Mouse (Mus musculus): ENCODE data around the gene Foxred1. TPM values are rescaled to one million over a fixed set of nuclear protein-coding genes. Genes with fewer than 3 reads are reported as not detected.

The Foxred1 gene
- total and polyA plus RNA-seq, 3 experiments, result 11.4 to 31.1 (median 11.9) TPM

DNA sequence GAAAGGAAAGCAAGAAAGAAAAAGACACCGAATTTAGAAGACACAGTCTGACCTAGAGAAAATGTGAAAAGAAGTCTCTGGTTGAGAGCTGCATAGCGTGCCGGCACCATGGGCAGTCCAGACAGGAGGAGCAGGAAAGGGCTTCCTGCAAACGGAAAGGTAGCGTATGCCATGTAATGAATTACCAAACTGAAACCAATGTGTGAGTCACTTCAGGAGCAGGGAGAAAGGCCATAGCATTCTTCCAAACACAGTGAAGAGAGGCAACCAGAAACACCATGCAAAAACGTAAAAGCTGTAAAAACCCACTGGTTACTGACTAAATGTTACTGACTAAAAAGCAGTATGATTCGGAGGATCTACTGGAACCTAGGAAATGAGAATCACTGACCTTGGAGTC is 49.1 kb downstream of the Foxred1 start:
- ATAC-seq (ENCODE audit: extremely low read depth, insufficient number of reproducible peaks, low FRiP score, poor library complexity, severe bottlenecking) (no peak), DNase-seq (ENCODE audit: low spot score) (no peak)
- no peaks in the 10 kb centered on the region for H3K9me3 ChIP-seq (replicated peaks)
- H3K27me3 ChIP-seq (ENCODE audit: insufficient read depth, low read length), result no peaks in the 10 kb centered on the region
- peaks cover 2% of the 10 kb centered on the region; the same call in 1 of the 2 replicates for H3K4me1 ChIP-seq (ENCODE audit: insufficient read depth, low read depth, low read length)
- no peak overlapping the region for H3K4me3 ChIP-seq (ENCODE audit: low read depth, low read length)
- H3K36me3 ChIP-seq (replicated peaks), result peaks cover 85% of the 10 kb centered on the region
- TF ChIP-seq GATA1 (IDR thresholded peaks at IDR 0.05; ENCODE audit: borderline replicate concordance, low read length) (no peak), POLR2AphosphoS5 (IDR thresholded peaks at IDR 0.05; ENCODE audit: insufficient replicate concordance, low read depth, low read length) (no peak), CTCF (IDR thresholded peaks at IDR 0.05; ENCODE audit: low read depth, low read length) (no peak), GATA2 (IDR thresholded peaks at IDR 0.05; ENCODE audit: borderline replicate concordance, low read depth, low read length) (no peak), TAL1 (conservative IDR thresholded peaks at IDR 0.05; ENCODE audit: low read depth, low read length) (no peak)

DNA sequence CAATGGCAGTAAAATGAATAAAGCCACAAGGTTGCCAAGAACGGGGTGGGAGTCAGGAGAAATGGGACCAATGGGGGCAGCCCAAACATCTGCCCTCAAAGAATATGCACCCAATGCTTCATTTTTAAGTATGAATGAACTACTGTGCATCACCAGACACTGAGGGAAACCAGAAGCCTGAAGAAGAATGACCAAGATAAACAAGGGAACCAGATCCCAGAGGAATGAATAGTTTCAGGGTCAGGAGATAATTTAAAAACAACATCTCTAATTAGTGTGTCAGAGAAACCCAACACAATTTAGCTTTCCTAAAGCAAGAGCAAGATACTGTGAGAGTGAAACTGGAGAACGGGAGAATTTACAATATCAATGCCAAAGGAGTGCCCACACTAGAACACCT is 50.2 kb downstream of the Foxred1 start:
- Histone ChIP-seq H3K9me3 (replicated peaks) (no peaks in the 10 kb centered on the region), H3K4me1 (ENCODE audit: insufficient read depth, low read depth, low read length) (peaks cover 2% of the 10 kb centered on the region; the same call in 1 of the 2 replicates), H3K27me3 (ENCODE audit: insufficient read depth, low read length) (no peaks in the 10 kb centered on the region), H3K36me3 (replicated peaks) (peaks cover 87% of the 10 kb centered on the region), H3K4me3 (ENCODE audit: low read depth, low read length) (no peak overlapping the region)
- TF ChIP-seq GATA1 (IDR thresholded peaks at IDR 0.05; ENCODE audit: borderline replicate concordance, low read length) (no peak), GATA2 (IDR thresholded peaks at IDR 0.05; ENCODE audit: borderline replicate concordance, low read depth, low read length) (no peak), CTCF (IDR thresholded peaks at IDR 0.05; ENCODE audit: low read depth, low read length) (no peak), TAL1 (conservative IDR thresholded peaks at IDR 0.05; ENCODE audit: low read depth, low read length) (no peak), POLR2AphosphoS5 (IDR thresholded peaks at IDR 0.05; ENCODE audit: insufficient replicate concordance, low read depth, low read length) (no peak)
- no peak for DNase-seq (ENCODE audit: low spot score)
- ATAC-seq (ENCODE audit: extremely low read depth, insufficient number of reproducible peaks, low FRiP score, poor library complexity, severe bottlenecking), result no peak

DNA sequence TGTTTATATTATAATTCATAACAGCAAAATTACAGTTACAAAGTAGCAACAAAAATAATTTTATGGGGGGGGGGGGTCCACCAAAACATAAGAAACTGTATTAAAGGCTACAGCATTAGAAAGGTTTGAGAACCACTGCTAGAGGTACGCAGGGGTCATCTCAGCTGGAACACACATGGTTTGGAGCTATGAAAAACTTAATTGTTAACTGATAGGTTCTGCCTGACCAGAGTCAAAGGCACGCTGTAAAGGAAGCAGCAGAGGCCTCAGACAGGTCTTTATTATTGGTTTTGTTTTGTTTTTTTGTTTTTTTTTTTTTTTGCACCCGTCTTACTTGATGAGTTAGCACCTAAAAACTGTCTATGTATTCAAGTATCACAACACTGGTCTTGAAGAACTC is 52.4 kb downstream of the Foxred1 start:
- no peak for ATAC-seq (ENCODE audit: extremely low read depth, insufficient number of reproducible peaks, low FRiP score, poor library complexity, severe bottlenecking)
- TF ChIP-seq TAL1 (conservative IDR thresholded peaks at IDR 0.05; ENCODE audit: low read depth, low read length) (no peak), CTCF (IDR thresholded peaks at IDR 0.05; ENCODE audit: low read depth, low read length) (no peak), GATA2 (IDR thresholded peaks at IDR 0.05; ENCODE audit: borderline replicate concordance, low read depth, low read length) (no peak), POLR2AphosphoS5 (IDR thresholded peaks at IDR 0.05; ENCODE audit: insufficient replicate concordance, low read depth, low read length) (no peak), GATA1 (IDR thresholded peaks at IDR 0.05; ENCODE audit: borderline replicate concordance, low read length) (no peak)
- Histone ChIP-seq H3K27me3 (ENCODE audit: insufficient read depth, low read length) (no peaks in the 10 kb centered on the region), H3K4me1 (ENCODE audit: insufficient read depth, low read depth, low read length) (peaks cover 3% of the 10 kb centered on the region; the same call in 1 of the 2 replicates), H3K4me3 (ENCODE audit: low read depth, low read length) (no peak overlapping the region), H3K9me3 (replicated peaks) (no peaks in the 10 kb centered on the region), H3K36me3 (replicated peaks) (peaks cover 87% of the 10 kb centered on the region)
- no peak for DNase-seq (ENCODE audit: low spot score)

DNA sequence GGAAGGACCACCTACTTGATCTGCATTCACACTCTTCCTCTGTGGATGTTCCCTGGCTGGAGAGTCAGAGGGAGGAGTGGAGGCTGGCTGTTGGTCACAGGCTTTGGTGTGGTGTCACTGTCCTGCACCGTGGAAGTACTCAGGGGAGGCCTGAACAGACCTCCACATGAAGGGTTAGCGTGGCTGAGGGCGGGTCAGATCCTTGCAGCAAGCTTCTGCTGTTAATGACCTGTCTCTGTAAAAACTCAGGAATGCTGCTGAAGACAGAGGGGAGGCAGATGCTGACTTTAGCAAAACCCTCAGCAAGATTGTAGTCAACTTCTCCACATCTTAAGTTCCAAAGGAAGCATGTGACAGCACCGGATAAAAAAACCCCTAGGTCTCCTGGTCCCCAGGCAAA is 54.0 kb downstream of the Foxred1 start:
- DNase-seq (ENCODE audit: low spot score) (no peak), ATAC-seq (ENCODE audit: extremely low read depth, insufficient number of reproducible peaks, low FRiP score, poor library complexity, severe bottlenecking) (no peak)
- no peaks in the 10 kb centered on the region for H3K9me3 ChIP-seq (replicated peaks)
- H3K4me3 ChIP-seq (ENCODE audit: low read depth, low read length), result no peak overlapping the region
- peaks cover 3% of the 10 kb centered on the region; the same call in 1 of the 2 replicates for H3K4me1 ChIP-seq (ENCODE audit: insufficient read depth, low read depth, low read length)
- peaks cover 71% of the 10 kb centered on the region for H3K36me3 ChIP-seq (replicated peaks)
- TF ChIP-seq GATA1 (IDR thresholded peaks at IDR 0.05; ENCODE audit: borderline replicate concordance, low read length) (no peak), CTCF (IDR thresholded peaks at IDR 0.05; ENCODE audit: low read depth, low read length) (no peak), POLR2AphosphoS5 (IDR thresholded peaks at IDR 0.05; ENCODE audit: insufficient replicate concordance, low read depth, low read length) (no peak), TAL1 (conservative IDR thresholded peaks at IDR 0.05; ENCODE audit: low read depth, low read length) (no peak)
- H3K27me3 ChIP-seq (ENCODE audit: insufficient read depth, low read length), result no peaks in the 10 kb centered on the region

DNA sequence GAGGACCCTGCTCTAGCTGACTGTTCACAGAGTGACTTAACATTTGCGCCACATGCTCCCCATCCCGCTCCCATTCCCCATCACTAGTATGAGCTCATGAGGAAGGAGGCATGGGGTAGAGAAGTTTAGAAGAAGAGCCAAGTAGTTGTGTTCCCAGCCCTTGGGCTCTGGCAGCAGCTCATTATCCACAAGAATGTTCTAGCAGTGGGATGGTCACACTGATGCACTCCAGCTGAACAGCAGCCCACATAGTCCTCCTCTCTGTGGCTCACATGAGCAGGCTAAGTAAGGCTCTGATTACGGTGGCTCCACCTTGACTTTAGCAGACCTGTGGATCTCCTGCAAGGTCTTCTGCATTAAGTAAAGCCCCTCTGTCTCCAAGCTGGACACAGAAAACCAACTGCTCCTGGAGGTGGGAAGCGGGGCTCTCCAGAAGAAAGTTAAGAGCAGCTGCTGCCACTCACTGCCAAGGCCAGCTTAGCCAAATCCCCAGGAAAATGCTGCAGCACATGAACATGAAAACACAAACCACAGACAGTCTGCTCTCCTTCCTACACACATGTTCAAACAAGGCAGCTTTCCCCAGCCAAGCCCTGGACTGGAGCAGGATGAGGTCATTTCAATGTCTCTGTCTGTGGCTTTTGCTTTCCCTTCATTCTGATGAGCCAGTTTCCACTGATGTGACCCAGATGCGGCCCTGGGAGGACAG is 54.7 kb downstream of the Foxred1 start:
- peaks cover 3% of the 10 kb centered on the region; the same call in 1 of the 2 replicates for H3K4me1 ChIP-seq (ENCODE audit: insufficient read depth, low read depth, low read length)
- TF ChIP-seq GATA1 (IDR thresholded peaks at IDR 0.05; ENCODE audit: borderline replicate concordance, low read length) (no peak), TAL1 (conservative IDR thresholded peaks at IDR 0.05; ENCODE audit: low read depth, low read length) (no peak), POLR2AphosphoS5 (IDR thresholded peaks at IDR 0.05; ENCODE audit: insufficient replicate concordance, low read depth, low read length) (no peak), CTCF (IDR thresholded peaks at IDR 0.05; ENCODE audit: low read depth, low read length) (no peak), GATA2 (IDR thresholded peaks at IDR 0.05; ENCODE audit: borderline replicate concordance, low read depth, low read length) (no peak)
- no peak for ATAC-seq (ENCODE audit: extremely low read depth, insufficient number of reproducible peaks, low FRiP score, poor library complexity, severe bottlenecking)
- H3K9me3 ChIP-seq (replicated peaks), result no peaks in the 10 kb centered on the region
- DNase-seq (ENCODE audit: low spot score), result no peak
- H3K4me3 ChIP-seq (ENCODE audit: low read depth, low read length), result no peak overlapping the region
- H3K27me3 ChIP-seq (ENCODE audit: insufficient read depth, low read length), result no peaks in the 10 kb centered on the region
- peaks cover 66% of the 10 kb centered on the region for H3K36me3 ChIP-seq (replicated peaks)

Other genes starting within 250 kb of the Foxred1 start
- gene St3gal4, start 91.8 kb downstream of the Foxred1 start, total RNA-seq (2014; fragmentation: Nextera tagmentation), result 10.6 and 21.8 TPM in 2 replicates
- gene St3gal4, start 91.8 kb downstream of the Foxred1 start, total RNA-seq (2017), result 19.6 and 24.4 TPM in 2 replicates
- gene St3gal4, start 91.8 kb downstream of the Foxred1 start, polyA plus RNA-seq (2012), result 26.1 and 29.0 TPM in 2 replicates
- 32.7 and 39.1 TPM in 2 replicates for gene Dcps, start 35.0 kb downstream of the Foxred1 start, total RNA-seq (2014; fragmentation: Nextera tagmentation)
- 53.4 and 68.1 TPM in 2 replicates for gene Dcps, start 35.0 kb downstream of the Foxred1 start, total RNA-seq (2017)
- 84.2 and 91.5 TPM in 2 replicates for gene Dcps, start 35.0 kb downstream of the Foxred1 start, polyA plus RNA-seq (2012)
- 58.0 and 62.1 TPM in 2 replicates for gene Srpr, start 10.9 kb downstream of the Foxred1 start, total RNA-seq (2014; fragmentation: Nextera tagmentation)
- gene Srpr, start 10.9 kb downstream of the Foxred1 start, total RNA-seq (2017), result 33.6 and 42.1 TPM in 2 replicates
- 6.2 and 7.0 TPM in 2 replicates for gene Srpr, start 10.9 kb downstream of the Foxred1 start, polyA plus RNA-seq (2012)
- gene Tirap, start 10.8 kb downstream of the Foxred1 start, total RNA-seq (2014; fragmentation: Nextera tagmentation), result 6.8 and 11.7 TPM in 2 replicates
- gene Tirap, start 10.8 kb downstream of the Foxred1 start, total RNA-seq (2017), result 7.7 and 8.1 TPM in 2 replicates
- gene Tirap, start 10.8 kb downstream of the Foxred1 start, polyA plus RNA-seq (2012), result 5.0 and 5.3 TPM in 2 replicates
- 44.0 and 51.0 TPM in 2 replicates for gene Fam118b, start 56.8 kb upstream of the Foxred1 start, total RNA-seq (2014; fragmentation: Nextera tagmentation)
- 36.8 and 38.7 TPM in 2 replicates for gene Fam118b, start 56.8 kb upstream of the Foxred1 start, total RNA-seq (2017)
- 5.7 and 9.5 TPM in 2 replicates for gene Fam118b, start 56.8 kb upstream of the Foxred1 start, polyA plus RNA-seq (2012)
- gene Rpusd4, start 56.8 kb upstream of the Foxred1 start, total RNA-seq (2014; fragmentation: Nextera tagmentation), result 17.7 and 24.0 TPM in 2 replicates
- gene Rpusd4, start 56.8 kb upstream of the Foxred1 start, total RNA-seq (2017), result 23.9 and 24.9 TPM in 2 replicates
- 2.1 and 3.1 TPM in 2 replicates for gene Rpusd4, start 56.8 kb upstream of the Foxred1 start, polyA plus RNA-seq (2012)
- gene Cdon, start 210.1 kb upstream of the Foxred1 start, total RNA-seq (2014; fragmentation: Nextera tagmentation), result 0.19 TPM in 1 of 2 replicates, not detected in the other
- 0.52 and 0.93 TPM in 2 replicates for gene Cdon, start 210.1 kb upstream of the Foxred1 start, total RNA-seq (2017)
- 0.01 and 0.03 TPM in 2 replicates for gene Cdon, start 210.1 kb upstream of the Foxred1 start, polyA plus RNA-seq (2012)